Mouse (Mus musculus): ENCODE data around the gene Tjp1. TPM values are rescaled to one million over a fixed set of nuclear protein-coding genes. Genes with fewer than 3 reads are reported as not detected.

Tjp1 gene
- polyA plus RNA-seq, 1 experiment from 2014 or later = 19.7 TPM

GRCm38 (mm10) chr7:65380716-65381115 lies 146.9 kb downstream of the Tjp1 start:
- H3K9me3 ChIP-seq (replicated peaks; ENCODE audit: control insufficient read depth, low read length) = no peaks in the 10 kb centered on the region
- no peak overlapping the region for H3K4me2 ChIP-seq (ENCODE audit: low read depth, low read length)
- H3K4me1 ChIP-seq (ENCODE audit: control insufficient read depth, insufficient read depth, low read length) = peaks cover 15% of the 10 kb centered on the region
- H3K4me3 ChIP-seq (ENCODE audit: low read length) = no peak overlapping the region
- 83% methylated on average over 9 of the region's 9 CpGs for WGBS
- H3K27me3 ChIP-seq (ENCODE audit: control insufficient read depth, insufficient read depth, low read length) = no peaks in the 10 kb centered on the region
- no peak overlapping the region for H3K27ac ChIP-seq (ENCODE audit: low read length)
- no peak overlapping the region for H3K9ac ChIP-seq (ENCODE audit: low read length)
- no peaks in the 10 kb centered on the region for H3K36me3 ChIP-seq (ENCODE audit: control insufficient read depth, insufficient read depth)
- no peak for ATAC-seq (replicated peaks; ENCODE audit: extremely low read depth, insufficient read depth, low FRiP score)

GRCm38 (mm10) chr7:65378818-65379565 lies 148.6 kb downstream of the Tjp1 start:
- ATAC-seq (replicated peaks; ENCODE audit: extremely low read depth, insufficient read depth, low FRiP score) = no peak
- H3K4me3 ChIP-seq (ENCODE audit: low read length) = no peak overlapping the region
- H3K27me3 ChIP-seq (ENCODE audit: control insufficient read depth, insufficient read depth, low read length) = no peaks in the 10 kb centered on the region
- no peak overlapping the region for H3K9ac ChIP-seq (ENCODE audit: low read length)
- H3K27ac ChIP-seq (ENCODE audit: low read length) = peak overlapping the region; percentile 57
- no peak overlapping the region for H3K4me2 ChIP-seq (ENCODE audit: low read depth, low read length)
- WGBS = 44% methylated on average over 9 of the region's 9 CpGs
- H3K36me3 ChIP-seq (ENCODE audit: control insufficient read depth, insufficient read depth) = no peaks in the 10 kb centered on the region
- peaks cover 17% of the 10 kb centered on the region for H3K4me1 ChIP-seq (ENCODE audit: control insufficient read depth, insufficient read depth, low read length)
- H3K9me3 ChIP-seq (replicated peaks; ENCODE audit: control insufficient read depth, low read length) = no peaks in the 10 kb centered on the region

DNA sequence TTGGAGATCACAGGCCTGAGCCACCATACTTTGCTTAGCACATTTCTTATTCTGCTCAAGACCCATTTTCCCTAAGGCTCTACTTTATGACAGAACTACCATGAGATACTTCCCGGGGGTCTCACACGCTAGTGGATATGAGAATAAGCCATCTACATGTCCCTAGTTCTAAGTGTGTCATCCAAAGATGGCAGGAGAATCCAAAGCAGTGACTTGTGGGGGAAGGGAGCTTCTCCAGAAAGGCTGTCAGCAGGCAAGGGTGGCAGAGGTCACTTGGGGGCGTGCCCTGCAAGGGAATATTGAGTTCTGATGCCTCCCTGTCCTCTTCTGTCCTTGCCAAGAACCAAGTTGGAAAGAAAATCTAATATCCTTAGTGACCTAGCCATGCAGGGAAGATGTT lies 150.1 kb downstream of the Tjp1 start:
- Histone ChIP-seq H3K4me2 (ENCODE audit: low read depth, low read length) (no peak overlapping the region), H3K9me3 (replicated peaks; ENCODE audit: control insufficient read depth, low read length) (no peaks in the 10 kb centered on the region), H3K9ac (ENCODE audit: low read length) (no peak overlapping the region), H3K27me3 (ENCODE audit: control insufficient read depth, insufficient read depth, low read length) (no peaks in the 10 kb centered on the region), H3K4me1 (ENCODE audit: control insufficient read depth, insufficient read depth, low read length) (peaks cover 9% of the 10 kb centered on the region), H3K4me3 (ENCODE audit: low read length) (no peak overlapping the region), H3K27ac (ENCODE audit: low read length) (no peak overlapping the region), H3K36me3 (ENCODE audit: control insufficient read depth, insufficient read depth) (no peaks in the 10 kb centered on the region)
- WGBS = 88% methylated on average over 3 of the region's 3 CpGs
- no peak for ATAC-seq (replicated peaks; ENCODE audit: extremely low read depth, insufficient read depth, low FRiP score)

GRCm38 (mm10) chr7:65375621-65376020 lies 152.0 kb downstream of the Tjp1 start:
- no peaks in the 10 kb centered on the region for H3K27me3 ChIP-seq (ENCODE audit: control insufficient read depth, insufficient read depth, low read length)
- no peak overlapping the region for H3K9ac ChIP-seq (ENCODE audit: low read length)
- ATAC-seq (replicated peaks; ENCODE audit: extremely low read depth, insufficient read depth, low FRiP score) = no peak
- peaks cover 13% of the 10 kb centered on the region for H3K4me1 ChIP-seq (ENCODE audit: control insufficient read depth, insufficient read depth, low read length)
- H3K27ac ChIP-seq (ENCODE audit: low read length) = peak overlapping the region; percentile 8
- H3K4me3 ChIP-seq (ENCODE audit: low read length) = no peak overlapping the region
- H3K4me2 ChIP-seq (ENCODE audit: low read depth, low read length) = no peak overlapping the region
- no peaks in the 10 kb centered on the region for H3K9me3 ChIP-seq (replicated peaks; ENCODE audit: control insufficient read depth, low read length)
- H3K36me3 ChIP-seq (ENCODE audit: control insufficient read depth, insufficient read depth) = no peaks in the 10 kb centered on the region
- 78% methylated on average over 3 of the region's 3 CpGs for WGBS

DNA sequence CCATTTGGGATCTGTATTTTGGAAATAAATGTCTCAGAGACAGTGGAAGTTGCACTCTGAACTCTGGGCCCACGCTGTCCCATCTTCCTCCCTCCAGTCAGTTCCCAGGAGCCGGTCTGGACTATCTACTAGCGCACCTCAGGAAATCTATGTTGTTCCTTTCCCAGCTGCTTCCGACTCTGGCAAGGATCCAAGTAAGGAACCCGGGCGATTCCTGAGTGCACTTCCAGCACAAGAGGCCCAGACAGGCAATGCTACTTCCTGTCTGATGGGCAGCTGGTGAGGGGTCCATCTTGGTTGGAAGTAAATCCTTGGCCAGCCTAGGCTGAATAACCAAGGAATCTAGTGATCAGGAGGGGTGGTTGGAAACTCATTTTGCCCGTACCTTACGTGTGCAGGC lies 152.4 kb downstream of the Tjp1 start:
- no peaks in the 10 kb centered on the region for H3K9me3 ChIP-seq (replicated peaks; ENCODE audit: control insufficient read depth, low read length)
- no peak overlapping the region for H3K9ac ChIP-seq (ENCODE audit: low read length)
- peak overlapping the region; percentile 33 for H3K27ac ChIP-seq (ENCODE audit: low read length)
- WGBS = 39% methylated on average over 8 of the region's 8 CpGs
- H3K4me1 ChIP-seq (ENCODE audit: control insufficient read depth, insufficient read depth, low read length) = peaks cover 13% of the 10 kb centered on the region
- ATAC-seq (replicated peaks; ENCODE audit: extremely low read depth, insufficient read depth, low FRiP score) = no peak
- no peaks in the 10 kb centered on the region for H3K36me3 ChIP-seq (ENCODE audit: control insufficient read depth, insufficient read depth)
- H3K4me2 ChIP-seq (ENCODE audit: low read depth, low read length) = no peak overlapping the region
- H3K27me3 ChIP-seq (ENCODE audit: control insufficient read depth, insufficient read depth, low read length) = no peaks in the 10 kb centered on the region
- H3K4me3 ChIP-seq (ENCODE audit: low read length) = no peak overlapping the region

DNA sequence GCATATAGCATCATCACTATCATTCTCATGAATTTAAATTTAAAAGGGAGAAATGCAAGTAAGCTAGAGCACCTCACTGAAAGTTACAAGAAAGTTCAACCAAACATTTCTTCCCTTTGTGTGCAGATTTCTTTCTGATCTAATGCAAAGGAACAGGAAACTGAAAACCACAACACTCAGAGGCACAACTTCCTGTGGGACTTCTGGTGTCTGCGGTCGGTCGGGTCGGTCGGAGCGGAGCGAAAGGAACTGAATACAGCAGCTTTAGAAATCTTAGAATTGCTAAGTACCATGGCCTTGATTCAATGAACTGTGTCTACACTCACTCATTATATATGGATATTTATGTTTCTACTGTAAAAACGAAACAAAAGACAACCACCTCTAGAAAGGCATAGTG lies 154.2 kb downstream of the Tjp1 start:
- H3K4me2 ChIP-seq (ENCODE audit: low read depth, low read length) = no peak overlapping the region
- WGBS = 71% methylated on average over 8 of the region's 8 CpGs
- H3K9me3 ChIP-seq (replicated peaks; ENCODE audit: control insufficient read depth, low read length) = no peaks in the 10 kb centered on the region
- H3K27me3 ChIP-seq (ENCODE audit: control insufficient read depth, insufficient read depth, low read length) = no peaks in the 10 kb centered on the region
- no peak overlapping the region for H3K4me3 ChIP-seq (ENCODE audit: low read length)
- peaks cover 21% of the 10 kb centered on the region for H3K4me1 ChIP-seq (ENCODE audit: control insufficient read depth, insufficient read depth, low read length)
- no peak overlapping the region for H3K9ac ChIP-seq (ENCODE audit: low read length)
- H3K27ac ChIP-seq (ENCODE audit: low read length) = peak overlapping the region; percentile 28; the same call in 1 of the 2 replicates
- no peak for ATAC-seq (replicated peaks; ENCODE audit: extremely low read depth, insufficient read depth, low FRiP score)
- no peaks in the 10 kb centered on the region for H3K36me3 ChIP-seq (ENCODE audit: control insufficient read depth, insufficient read depth)

DNA sequence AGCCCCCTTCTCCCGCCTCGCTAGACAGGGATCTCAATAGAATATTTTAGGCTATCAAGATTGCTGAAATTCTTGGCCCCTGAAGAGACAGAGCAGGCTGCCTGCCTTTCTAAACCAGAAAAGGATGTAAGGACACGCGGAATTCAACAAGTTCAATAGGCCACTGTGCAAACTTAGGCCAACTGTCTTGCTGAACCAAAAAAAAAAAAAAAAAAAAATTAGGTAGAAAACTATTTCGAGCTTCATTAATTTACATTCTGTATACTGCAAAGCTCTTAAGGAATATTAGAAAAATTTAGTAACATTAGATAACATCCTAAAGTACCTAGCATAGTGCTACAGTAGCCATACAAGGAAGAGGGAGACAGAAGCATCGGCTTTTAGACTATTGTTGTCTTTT lies 155.8 kb downstream of the Tjp1 start:
- ATAC-seq (replicated peaks; ENCODE audit: extremely low read depth, insufficient read depth, low FRiP score) = no peak
- Histone ChIP-seq H3K27me3 (ENCODE audit: control insufficient read depth, insufficient read depth, low read length) (no peaks in the 10 kb centered on the region), H3K4me1 (ENCODE audit: control insufficient read depth, insufficient read depth, low read length) (peaks cover 34% of the 10 kb centered on the region), H3K4me3 (ENCODE audit: low read length) (peak overlapping the region; percentile 81), H3K9me3 (replicated peaks; ENCODE audit: control insufficient read depth, low read length) (no peaks in the 10 kb centered on the region), H3K9ac (ENCODE audit: low read length) (peak overlapping the region; percentile 95), H3K4me2 (ENCODE audit: low read depth, low read length) (peak overlapping the region; percentile 79), H3K27ac (ENCODE audit: low read length) (peak overlapping the region; percentile 99), H3K36me3 (ENCODE audit: control insufficient read depth, insufficient read depth) (no peaks in the 10 kb centered on the region)
- 23% methylated on average over 6 of the region's 6 CpGs for WGBS

GRCm38 (mm10) chr7:65370787-65371616 lies 156.6 kb downstream of the Tjp1 start:
- Histone ChIP-seq H3K36me3 (ENCODE audit: control insufficient read depth, insufficient read depth) (no peaks in the 10 kb centered on the region), H3K9ac (ENCODE audit: low read length) (peak overlapping the region; percentile 95), H3K4me1 (ENCODE audit: control insufficient read depth, insufficient read depth, low read length) (peaks cover 37% of the 10 kb centered on the region), H3K4me2 (ENCODE audit: low read depth, low read length) (peak overlapping the region; percentile 79), H3K27ac (ENCODE audit: low read length) (peak overlapping the region; percentile 99), H3K9me3 (replicated peaks; ENCODE audit: control insufficient read depth, low read length) (no peaks in the 10 kb centered on the region), H3K27me3 (ENCODE audit: control insufficient read depth, insufficient read depth, low read length) (no peaks in the 10 kb centered on the region), H3K4me3 (ENCODE audit: low read length) (peak overlapping the region; percentile 81)
- WGBS = under 1% methylated on average over 80 of the region's 92 CpGs
- ATAC-seq (replicated peaks; ENCODE audit: extremely low read depth, insufficient read depth, low FRiP score) = peak; percentile 93

DNA sequence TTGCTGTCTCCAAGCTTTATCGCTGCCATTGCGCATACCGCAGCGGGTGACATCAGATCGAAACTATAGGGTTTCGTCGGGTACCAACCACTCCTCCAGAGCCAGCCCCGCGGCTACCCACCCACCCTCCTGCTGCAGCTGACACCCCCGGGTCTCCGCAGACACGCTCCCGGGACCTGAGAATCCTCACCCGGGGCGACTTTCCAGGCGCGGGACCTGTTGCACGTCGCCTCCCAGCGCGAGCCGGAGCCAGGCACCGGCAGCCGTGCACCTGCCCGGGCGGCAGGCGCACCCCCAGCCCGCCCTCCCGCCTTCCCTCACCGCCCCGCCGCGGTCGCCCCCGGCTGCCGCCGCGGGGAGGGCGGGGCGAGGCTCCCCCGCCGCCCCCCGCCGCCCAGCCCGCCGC lies 157.2 kb downstream of the Tjp1 start:
- no peaks in the 10 kb centered on the region for H3K36me3 ChIP-seq (ENCODE audit: control insufficient read depth, insufficient read depth)
- peak overlapping the region; percentile 95 for H3K9ac ChIP-seq (ENCODE audit: low read length)
- peak overlapping the region; percentile 99 for H3K27ac ChIP-seq (ENCODE audit: low read length)
- no peaks in the 10 kb centered on the region for H3K27me3 ChIP-seq (ENCODE audit: control insufficient read depth, insufficient read depth, low read length)
- H3K4me3 ChIP-seq (ENCODE audit: low read length) = peak overlapping the region; percentile 81
- peaks cover 40% of the 10 kb centered on the region for H3K4me1 ChIP-seq (ENCODE audit: control insufficient read depth, insufficient read depth, low read length)
- peak overlapping the region; percentile 79 for H3K4me2 ChIP-seq (ENCODE audit: low read depth, low read length)
- peak; percentile 15 for ATAC-seq (replicated peaks; ENCODE audit: extremely low read depth, insufficient read depth, low FRiP score)
- no peaks in the 10 kb centered on the region for H3K9me3 ChIP-seq (replicated peaks; ENCODE audit: control insufficient read depth, low read length)
- WGBS = under 1% methylated on average over 36 of the region's 46 CpGs
